Comparison of ENCODE assay signal across 28 mouse cellular contexts in the genomic region with DNA sequence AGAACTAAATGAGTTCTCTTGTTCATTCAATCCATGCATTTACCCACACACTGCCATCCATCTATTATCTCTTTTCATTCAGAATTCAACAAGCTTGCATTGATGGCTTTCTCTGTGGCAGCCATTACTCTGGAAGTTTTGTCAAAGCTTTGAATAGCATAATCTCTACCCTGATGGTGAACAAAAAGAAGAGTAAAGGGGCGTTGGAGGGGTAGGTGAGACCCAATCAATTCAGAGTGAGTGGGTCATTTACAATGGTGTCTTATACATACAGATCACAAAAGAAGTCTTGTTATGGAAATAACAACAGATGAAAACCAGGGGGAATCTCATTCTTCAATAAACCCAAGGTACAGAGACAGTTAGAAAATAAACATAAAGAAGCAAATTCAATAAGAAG.
DNase-seq lines count a peak whose midpoint lies in the region; ATAC-seq and TF ChIP-seq lines count a peak whose summit lies in the region.
"Had no signal": no experiment of that assay in that cellular context is flagged by ENCODE, and none has a peak within 500 bp of the region (broad histone marks: within the 10 kb centered on the region; RNA-seq: fewer than 3 reads in every experiment).

No protein-coding gene starts in this region.

- H3K4me1 ChIP-seq in forebrain, embryonic 11.5 days (replicated peaks; ENCODE audit: control insufficient read depth, insufficient read depth, low read length), result no peaks in the 10 kb centered on the region
- no peaks in the 10 kb centered on the region for H3K4me1 ChIP-seq in forebrain, embryonic 15.5 days
- H3K4me1 ChIP-seq in midbrain, embryonic 12.5 days, result no peaks in the 10 kb centered on the region
- no peaks in the 10 kb centered on the region for H3K4me1 ChIP-seq in midbrain, embryonic 16.5 days (ENCODE audit: control insufficient read depth, insufficient read depth, low read length)
- H3K4me1 ChIP-seq in liver, postnatal 0 days (ENCODE audit: insufficient read depth), result no peaks in the 10 kb centered on the region
- no peaks in the 10 kb centered on the region for H3K4me1 ChIP-seq in limb, embryonic 10.5 days
- H3K4me1 ChIP-seq: embryonic facial prominence, embryonic 10.5 days; embryonic facial prominence, embryonic 13.5 days; forebrain, embryonic 13.5 days; heart, embryonic 12.5 days; heart, embryonic 15.5 days; hindbrain, embryonic 12.5 days; hindbrain, embryonic 15.5 days had no signal

- H3K27me3 ChIP-seq in forebrain, embryonic 11.5 days (ENCODE audit: control insufficient read depth, insufficient read depth, low read length), result no peaks in the 10 kb centered on the region
- no peaks in the 10 kb centered on the region for H3K27me3 ChIP-seq in forebrain, embryonic 15.5 days
- H3K27me3 ChIP-seq in midbrain, embryonic 12.5 days, result no peaks in the 10 kb centered on the region
- no peaks in the 10 kb centered on the region for H3K27me3 ChIP-seq in midbrain, embryonic 16.5 days (ENCODE audit: control insufficient read depth, insufficient read depth, low read depth, low read length)
- no peaks in the 10 kb centered on the region for H3K27me3 ChIP-seq in liver, postnatal 0 days (ENCODE audit: insufficient read depth, low read length)
- no peaks in the 10 kb centered on the region for H3K27me3 ChIP-seq in limb, embryonic 10.5 days (ENCODE audit: low read depth, poor library complexity, severe bottlenecking)
- H3K27me3 ChIP-seq: embryonic facial prominence, embryonic 13.5 days; forebrain, embryonic 13.5 days; heart, embryonic 12.5 days; heart, embryonic 15.5 days; hindbrain, embryonic 12.5 days; hindbrain, embryonic 15.5 days had no signal

- DNase-seq in forebrain, embryonic 11.5 days (ENCODE audit: low spot score), result no peak
- DNase-seq in embryo, embryonic 10.5 days (ENCODE audit: low spot score), result peak; percentile 36
- DNase-seq in mesoderm, embryonic 11.5 days (ENCODE audit: low read depth, low spot score), result peak; percentile 20
- no peak for DNase-seq in liver, postnatal 0 days
- DNase-seq in limb, embryonic 10.5 days (ENCODE audit: low spot score), result no peak
- DNase-seq: adrenal gland, adult 8-10 months; adrenal gland, postnatal 25 days; cerebellum, adult 18-20 months; cerebellum, adult 9-10 months; cerebellum, postnatal 25 days; forebrain, postnatal 0 days; gastrocnemius, adult 2 months; gastrocnemius, postnatal 14 days; heart, adult 18-20 months; heart, postnatal 10 days; heart, postnatal 36 days had no signal

- no peak overlapping the region for H3K27ac ChIP-seq in forebrain, embryonic 11.5 days (ENCODE audit: low read depth, low read length)
- H3K27ac ChIP-seq in forebrain, embryonic 15.5 days (replicated peaks), result no peak overlapping the region
- no peak overlapping the region for H3K27ac ChIP-seq in midbrain, embryonic 12.5 days (replicated peaks)
- H3K27ac ChIP-seq in midbrain, embryonic 16.5 days (ENCODE audit: low read length), result no peak overlapping the region
- H3K27ac ChIP-seq in liver, postnatal 0 days (ENCODE audit: low read depth), result no peak overlapping the region
- no peak overlapping the region for H3K27ac ChIP-seq in limb, embryonic 10.5 days
- H3K27ac ChIP-seq: embryonic facial prominence, embryonic 10.5 days; embryonic facial prominence, embryonic 13.5 days; forebrain, embryonic 13.5 days; gastrocnemius, adult 2 months; heart, embryonic 15.5 days; hindbrain, embryonic 12.5 days; hindbrain, embryonic 15.5 days had no signal

- no peaks in the 10 kb centered on the region for H3K9me3 ChIP-seq in forebrain, embryonic 11.5 days (ENCODE audit: control insufficient read depth, low read length)
- H3K9me3 ChIP-seq in forebrain, embryonic 15.5 days, result no peaks in the 10 kb centered on the region
- H3K9me3 ChIP-seq in midbrain, embryonic 12.5 days, result no peaks in the 10 kb centered on the region
- H3K9me3 ChIP-seq in midbrain, embryonic 16.5 days (replicated peaks; ENCODE audit: control insufficient read depth, low read length, poor library complexity, severe bottlenecking), result no peaks in the 10 kb centered on the region
- no peaks in the 10 kb centered on the region for H3K9me3 ChIP-seq in liver, postnatal 0 days (ENCODE audit: low read length)
- no peaks in the 10 kb centered on the region for H3K9me3 ChIP-seq in limb, embryonic 10.5 days (replicated peaks)
- H3K9me3 ChIP-seq: embryonic facial prominence, embryonic 10.5 days; embryonic facial prominence, embryonic 13.5 days; forebrain, embryonic 13.5 days; heart, embryonic 12.5 days; heart, embryonic 15.5 days; hindbrain, embryonic 12.5 days; hindbrain, embryonic 15.5 days had no signal

- TF ChIP-seq CTCF in liver, postnatal 0 days (IDR thresholded peaks at IDR 0.05; ENCODE audit: low read depth), result no peak

- no peak for TF ChIP-seq EP300 in liver, postnatal 0 days (IDR thresholded peaks at IDR 0.05; ENCODE audit: low read depth)

- H3K9ac ChIP-seq in forebrain, embryonic 11.5 days (ENCODE audit: low read length), result no peak overlapping the region
- H3K9ac ChIP-seq in forebrain, embryonic 15.5 days (replicated peaks), result no peak overlapping the region
- H3K9ac ChIP-seq in midbrain, embryonic 12.5 days (replicated peaks), result no peak overlapping the region
- no peak overlapping the region for H3K9ac ChIP-seq in midbrain, embryonic 16.5 days (ENCODE audit: low read depth, low read length)
- H3K9ac ChIP-seq in liver, postnatal 0 days (replicated peaks), result no peak overlapping the region
- H3K9ac ChIP-seq: embryonic facial prominence, embryonic 13.5 days; forebrain, embryonic 13.5 days; forebrain, postnatal 0 days; heart, embryonic 12.5 days; heart, embryonic 15.5 days; hindbrain, embryonic 12.5 days; hindbrain, embryonic 15.5 days had no signal

- peak; percentile 70; the same call in 1 of the 2 replicates for ATAC-seq in forebrain, embryonic 11.5 days (replicated peaks; ENCODE audit: low FRiP score)
- no peak for ATAC-seq in forebrain, embryonic 15.5 days (replicated peaks)
- ATAC-seq in midbrain, embryonic 12.5 days (ENCODE audit: low FRiP score, low read depth), result peak; percentile 47; the same call in 1 of the 2 replicates
- no peak for ATAC-seq in midbrain, embryonic 16.5 days
- ATAC-seq in liver, postnatal 0 days, result no peak
- ATAC-seq: activated CD4-positive, CD25-positive, alpha-beta regulatory T cell, adult 4 months; forebrain, embryonic 13.5 days; forebrain, postnatal 0 days had no signal

- WGBS in forebrain, embryonic 11.5 days, result 25% methylated on average over 1 of the region's 1 CpGs
- 7% methylated on average over 1 of the region's 1 CpGs for WGBS in forebrain, embryonic 15.5 days
- 19% methylated on average over 1 of the region's 1 CpGs for WGBS in midbrain, embryonic 12.5 days
- WGBS in midbrain, embryonic 16.5 days, result 10% methylated on average over 1 of the region's 1 CpGs
- WGBS in liver, postnatal 0 days (ENCODE audit: insufficient replicate concordance), result 59% methylated on average over 1 of the region's 1 CpGs
- WGBS in limb, embryonic 10.5 days, result 73% methylated on average over 1 of the region's 1 CpGs

- H3K4me2 ChIP-seq in forebrain, embryonic 11.5 days (ENCODE audit: low read depth, low read length, severe bottlenecking), result no peak overlapping the region
- H3K4me2 ChIP-seq in forebrain, embryonic 15.5 days (replicated peaks), result no peak overlapping the region
- H3K4me2 ChIP-seq in midbrain, embryonic 12.5 days (replicated peaks), result no peak overlapping the region
- H3K4me2 ChIP-seq in midbrain, embryonic 16.5 days (ENCODE audit: low read length), result no peak overlapping the region
- no peak overlapping the region for H3K4me2 ChIP-seq in liver, postnatal 0 days (ENCODE audit: low read depth, low read length)
- H3K4me2 ChIP-seq: embryonic facial prominence, embryonic 13.5 days; forebrain, embryonic 13.5 days; heart, embryonic 12.5 days; heart, embryonic 15.5 days; hindbrain, embryonic 12.5 days; hindbrain, embryonic 15.5 days had no signal

- H3K4me3 ChIP-seq in forebrain, embryonic 11.5 days (ENCODE audit: low read depth, low read length), result no peak overlapping the region
- no peak overlapping the region for H3K4me3 ChIP-seq in forebrain, embryonic 15.5 days
- no peak overlapping the region for H3K4me3 ChIP-seq in midbrain, embryonic 12.5 days
- H3K4me3 ChIP-seq in midbrain, embryonic 16.5 days (ENCODE audit: low read depth, low read length), result no peak overlapping the region
- no peak overlapping the region for H3K4me3 ChIP-seq in liver, postnatal 0 days (ENCODE audit: low read depth, low read length)
- H3K4me3 ChIP-seq in limb, embryonic 10.5 days, result no peak overlapping the region
- H3K4me3 ChIP-seq: embryonic facial prominence, embryonic 10.5 days; embryonic facial prominence, embryonic 13.5 days; erythroblast, embryonic 14.5 days; forebrain, embryonic 13.5 days; gastrocnemius, adult 2 months; heart, embryonic 12.5 days; heart, embryonic 15.5 days; hindbrain, embryonic 12.5 days; hindbrain, embryonic 15.5 days had no signal

- no peaks in the 10 kb centered on the region for H3K36me3 ChIP-seq in forebrain, embryonic 11.5 days (ENCODE audit: control insufficient read depth, insufficient read depth, low read length)
- no peaks in the 10 kb centered on the region for H3K36me3 ChIP-seq in forebrain, embryonic 15.5 days
- H3K36me3 ChIP-seq in midbrain, embryonic 12.5 days, result no peaks in the 10 kb centered on the region
- H3K36me3 ChIP-seq in midbrain, embryonic 16.5 days (ENCODE audit: control insufficient read depth, insufficient read depth, low read length), result no peaks in the 10 kb centered on the region
- no peaks in the 10 kb centered on the region for H3K36me3 ChIP-seq in liver, postnatal 0 days (replicated peaks; ENCODE audit: insufficient read depth, low read length)
- H3K36me3 ChIP-seq in limb, embryonic 10.5 days, result no peaks in the 10 kb centered on the region
- H3K36me3 ChIP-seq: embryonic facial prominence, embryonic 10.5 days; embryonic facial prominence, embryonic 13.5 days; heart, embryonic 12.5 days; heart, embryonic 15.5 days; hindbrain, embryonic 12.5 days; hindbrain, embryonic 15.5 days had no signal

Comparison
In these comparisons a context has a peak if more than half of its experiments do, and no peak if none do; other contexts are left out.
1. ATAC-seq: peak in forebrain, embryonic 11.5 days (single experiment) and midbrain, embryonic 12.5 days (single experiment); none in forebrain, embryonic 15.5 days (single experiment), midbrain, embryonic 16.5 days (single experiment) and liver, postnatal 0 days (single experiment).
2. DNase-seq: peak in embryo, embryonic 10.5 days (single experiment) and mesoderm, embryonic 11.5 days (single experiment); none in forebrain, embryonic 11.5 days (single experiment), liver, postnatal 0 days (single experiment) and limb, embryonic 10.5 days (single experiment).